ENCODE assay signal across 16 mouse cellular contexts in genomic region chr19:40346908-40347307, GRCm38 (mm10).
DNase-seq lines count a peak whose midpoint lies in the region; ATAC-seq lines count a peak whose summit lies in the region.
"Had no signal": no experiment of that assay in that cellular context is flagged by ENCODE, and none has a peak within 500 bp of the region (broad histone marks: within the 10 kb centered on the region; RNA-seq: fewer than 3 reads in every experiment).

No protein-coding gene starts in this region.

- no peak overlapping the region for H3K9ac ChIP-seq in heart, embryonic 13.5 days
- H3K9ac ChIP-seq in kidney, embryonic 16.5 days (replicated peaks; ENCODE audit: low read length): no peak overlapping the region
- H3K9ac ChIP-seq in stomach, embryonic 15.5 days: no peak overlapping the region
- H3K9ac ChIP-seq: hindbrain, embryonic 13.5 days; limb, embryonic 15.5 days; liver, postnatal 0 days; midbrain, embryonic 15.5 days had no signal

- H3K4me3 ChIP-seq in heart, embryonic 13.5 days: no peak overlapping the region
- H3K4me3 ChIP-seq in kidney, embryonic 16.5 days (ENCODE audit: low read length): no peak overlapping the region
- no peak overlapping the region for H3K4me3 ChIP-seq in stomach, embryonic 15.5 days (replicated peaks)
- H3K4me3 ChIP-seq: hindbrain, embryonic 13.5 days; limb, embryonic 15.5 days; midbrain, embryonic 15.5 days had no signal

- peaks cover 38% of the 10 kb centered on the region for H3K4me1 ChIP-seq in heart, embryonic 13.5 days
- H3K4me1 ChIP-seq in kidney, embryonic 16.5 days (ENCODE audit: insufficient read depth, low read length): peaks cover 9% of the 10 kb centered on the region; the same call in 1 of the 2 replicates
- 0 out of 2 replicates have a peak, but pooled peaks cover 2% of the 10 kb centered on the region for H3K4me1 ChIP-seq in stomach, embryonic 15.5 days

- WGBS in heart, embryonic 13.5 days: 52% methylated on average over 3 of the region's 3 CpGs
- WGBS in kidney, embryonic 16.5 days: 79% methylated on average over 3 of the region's 3 CpGs
- WGBS in stomach, embryonic 15.5 days: 66% methylated on average over 3 of the region's 3 CpGs

- H3K27ac ChIP-seq in heart, embryonic 13.5 days (replicated peaks): peak overlapping the region; percentile 72
- H3K27ac ChIP-seq in kidney, embryonic 16.5 days (ENCODE audit: low read length): peak overlapping the region; percentile 64
- H3K27ac ChIP-seq in stomach, embryonic 15.5 days: peak overlapping the region; percentile 63
- H3K27ac ChIP-seq: limb, embryonic 15.5 days had no signal

- ATAC-seq in heart, embryonic 13.5 days (ENCODE audit: extremely low read depth, insufficient number of reproducible peaks, low FRiP score, low TSS enrichment): no peak
- ATAC-seq in kidney, embryonic 16.5 days (ENCODE audit: low FRiP score, low TSS enrichment): no peak
- no peak for ATAC-seq in stomach, embryonic 15.5 days (ENCODE audit: insufficient read depth, low FRiP score, low read depth)
- ATAC-seq: CD4-positive, CD25-positive, alpha-beta regulatory T cell, adult 4 months; liver, postnatal 0 days; midbrain, embryonic 15.5 days had no signal

- no peaks in the 10 kb centered on the region for H3K27me3 ChIP-seq in heart, embryonic 13.5 days (replicated peaks)
- H3K27me3 ChIP-seq in kidney, embryonic 16.5 days (ENCODE audit: insufficient read depth, low read length): no peaks in the 10 kb centered on the region
- no peaks in the 10 kb centered on the region for H3K27me3 ChIP-seq in stomach, embryonic 15.5 days (replicated peaks)
- H3K27me3 ChIP-seq: hindbrain, embryonic 13.5 days; limb, embryonic 15.5 days; midbrain, embryonic 15.5 days had no signal

- no peaks in the 10 kb centered on the region for H3K9me3 ChIP-seq in heart, embryonic 13.5 days
- no peaks in the 10 kb centered on the region for H3K9me3 ChIP-seq in kidney, embryonic 16.5 days (ENCODE audit: low read length)
- H3K9me3 ChIP-seq in stomach, embryonic 15.5 days: no peaks in the 10 kb centered on the region
- H3K9me3 ChIP-seq: hindbrain, embryonic 13.5 days; limb, embryonic 15.5 days; midbrain, embryonic 15.5 days had no signal

- H3K4me2 ChIP-seq in heart, embryonic 13.5 days: no peak overlapping the region
- H3K4me2 ChIP-seq in kidney, embryonic 16.5 days (replicated peaks; ENCODE audit: low read depth, low read length): no peak overlapping the region
- no peak overlapping the region for H3K4me2 ChIP-seq in stomach, embryonic 15.5 days
- H3K4me2 ChIP-seq: hindbrain, embryonic 13.5 days; limb, embryonic 15.5 days; midbrain, embryonic 15.5 days had no signal

- peaks cover 60% of the 10 kb centered on the region for H3K36me3 ChIP-seq in heart, embryonic 13.5 days
- H3K36me3 ChIP-seq in kidney, embryonic 16.5 days (ENCODE audit: insufficient read depth, low read length): 0 out of 2 replicates have a peak, but pooled peaks cover 7% of the 10 kb centered on the region
- peaks cover 6% of the 10 kb centered on the region; the same call in 1 of the 2 replicates for H3K36me3 ChIP-seq in stomach, embryonic 15.5 days
- H3K36me3 ChIP-seq: limb, embryonic 15.5 days; midbrain, embryonic 15.5 days had no signal

- no peak for DNase-seq in heart, adult 9 months (ENCODE audit: low spot score in 2 of 2)
- DNase-seq in kidney, adult 18-20 months: no peak
- peak; percentile 59 for DNase-seq in heart, postnatal 4 days
- no peak for DNase-seq in T-cell, adult 2 months (ENCODE audit: low spot score)
- DNase-seq: adrenal gland, adult 8-10 months; cerebellum, adult 9-10 months; gastrocnemius, postnatal 36 days; liver, postnatal 0 days; right cerebral cortex, postnatal 25 days had no signal
